Mouse (Mus musculus) megakaryocyte, adult 5-6 weeks (primary cell): ENCODE data around the gene Atp2b4. TPM values are rescaled to one million over a fixed set of nuclear protein-coding genes. Genes with fewer than 3 reads are reported as not detected.

ENCODE experiments used
- ATAC-seq: 2 replicates; pipeline ENCODE4 v1.8.0; 2016; ENCODE audit warnings: mild to moderate bottlenecking, inconsistent platforms; ENCODE audit not compliant: poor library complexity, severe bottlenecking
- total RNA-seq, 2 experiments: library from RNA; stranded (forward) in 1 of 2; stranded (reverse) in 1 of 2; fragments of 153-499, 151-499 nt in 1 of 2; fragments of 221-1000, 200-1000 nt in 1 of 2; gene quantifications; 2 replicates each; pipeline versions ENCODE4 v1.2.3 to v1.2.4; 2015 to 2017

Gene Atp2b4
- total RNA-seq, 2 experiments from 2014 or later = 17.6 to 18.2 TPM

GRCm38 (mm10) chr1:133661203-133661933 is 139.5 kb downstream of the Atp2b4 start, which contains the start of gene Gm38394:
Gene Gm38394, minus strand, starts transcription at chr1:133661318.
- peak; percentile 100 for ATAC-seq

GRCm38 (mm10) chr1:133660466-133661202 is 140.2 kb downstream of the Atp2b4 start, which contains the start of gene Zbed6:
Gene Zbed6, minus strand, starts transcription at chr1:133660885.
- ATAC-seq = peak; percentile 53

- no peak for ATAC-seq
These were observed 142.0 kb downstream of the Atp2b4 start for GRCm38 (mm10) chr1:133658878-133659277.

GRCm38 (mm10) chr1:133656811-133657210 is 144.0 kb downstream of the Atp2b4 start:
- ATAC-seq = no peak

GRCm38 (mm10) chr1:133653033-133653432 is 147.8 kb downstream of the Atp2b4 start:
- no peak for ATAC-seq

GRCm38 (mm10) chr1:133650288-133651055 is 150.4 kb downstream of the Atp2b4 start:
- no peak for ATAC-seq

Other genes starting within 250 kb of the Atp2b4 start
- 330 and 331 TPM in 2 replicates for gene Snrpe, start 190.8 kb downstream of the Atp2b4 start, total RNA-seq (2015)
- gene Snrpe, start 190.8 kb downstream of the Atp2b4 start, total RNA-seq (2017) = 228 and 311 TPM in 2 replicates
- 10.4 and 16.9 TPM in 2 replicates for gene Zbed6, start 140.2 kb downstream of the Atp2b4 start, total RNA-seq (2015)
- 13.1 and 20.0 TPM in 2 replicates for gene Zbed6, start 140.2 kb downstream of the Atp2b4 start, total RNA-seq (2017)
- gene Gm38394, start 139.7 kb downstream of the Atp2b4 start, total RNA-seq (2015) = 14.4 and 19.1 TPM in 2 replicates
- 5.9 and 8.7 TPM in 2 replicates for gene Gm38394, start 139.7 kb downstream of the Atp2b4 start, total RNA-seq (2017)
- 0.96 and 1.0 TPM in 2 replicates for gene Lax1, start 110.9 kb downstream of the Atp2b4 start, total RNA-seq (2015)
- 1.8 and 3.0 TPM in 2 replicates for gene Lax1, start 110.9 kb downstream of the Atp2b4 start, total RNA-seq (2017)
- gene Optc, start 107.0 kb upstream of the Atp2b4 start, total RNA-seq (2015) = not detected in 2 replicates
- gene Optc, start 107.0 kb upstream of the Atp2b4 start, total RNA-seq (2017) = not detected in 2 replicates
- 0.21 and 0.33 TPM in 2 replicates for gene Prelp, start 120.4 kb upstream of the Atp2b4 start, total RNA-seq (2015)
- gene Prelp, start 120.4 kb upstream of the Atp2b4 start, total RNA-seq (2017) = 0.11 TPM in 1 of 2 replicates, not detected in the other
- gene Fmod, start 236.2 kb upstream of the Atp2b4 start, total RNA-seq (2015) = not detected in 2 replicates
- not detected in 2 replicates for gene Fmod, start 236.2 kb upstream of the Atp2b4 start, total RNA-seq (2017)